Mouse (Mus musculus): Measurements from ENCODE around the gene Nfe2l1.

DNA sequence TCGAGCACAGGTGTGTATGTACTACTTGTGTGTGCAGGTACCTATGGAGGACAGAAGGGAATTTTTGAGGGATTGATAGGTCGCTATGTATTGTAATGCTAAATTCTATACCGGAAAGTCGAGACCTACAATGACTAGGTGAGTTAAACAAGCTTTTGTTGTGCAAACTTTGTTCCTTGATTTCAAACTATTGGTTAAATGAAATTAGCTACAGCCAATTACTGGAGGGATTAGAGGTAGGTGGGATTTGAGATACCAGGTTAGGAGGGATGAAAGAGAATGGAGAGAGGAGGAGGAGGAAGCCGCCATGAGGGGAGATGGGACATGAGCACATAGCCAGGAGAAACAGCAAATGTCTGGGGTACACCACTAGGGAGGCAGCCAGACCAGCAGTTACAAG, 49.5 kb downstream of the Nfe2l1 start:
- no peak for TF ChIP-seq POLR2A (IDR thresholded peaks at IDR 0.05; ENCODE audit: borderline replicate concordance, low read depth, low read length)
- no peak for TF ChIP-seq CTCF (IDR thresholded peaks at IDR 0.05; ENCODE audit: low read depth, low read length)
